Mouse (Mus musculus) granulocyte monocyte progenitor cell, adult 5-6 weeks (primary cell): ENCODE measurements around the gene H2-Ob. TPM values are rescaled to one million over a fixed set of nuclear protein-coding genes. Genes with fewer than 3 reads are reported as not detected.
A peak's percentile ranks its signal among the peaks of the same experiment; 100 is the strongest.
"Not testable (repeated sequence)": the region's sequence is repeated elsewhere in the genome, so short reads cannot be mapped to it uniquely, and the experiment has no call there.

Source experiments
- ATAC-seq: replicated peaks from 2 replicates; pipeline ENCODE4 v1.8.0; 2016; ENCODE audit warnings: mild to moderate bottlenecking, moderate TSS enrichment, inconsistent platforms; ENCODE audit not compliant: poor library complexity, severe bottlenecking
- total RNA-seq, 2 experiments: library from RNA; stranded (forward) in 1 of 2; stranded (reverse) in 1 of 2; fragments of 200-712, 200-1000 nt in 1 of 2; fragments of >200 nt in 1 of 2; fragmentation: Nextera tagmentation in 1 of 2; gene quantifications; 2 replicates each; pipeline ENCODE4 v1.2.3; 2014 to 2017

The H2-Ob gene
- total RNA-seq, 2 experiments from 2014 or later, result 2.1 to 13.9 TPM

- ATAC-seq, result no peak
These were observed 32.0 kb upstream of the H2-Ob start for GRCm38 (mm10) chr17:34206731-34207130.

- ATAC-seq, result no peak
These were observed 31.2 kb upstream of the H2-Ob start for GRCm38 (mm10) chr17:34207456-34207855.

- ATAC-seq, result no peak
These were observed 30.8 kb upstream of the H2-Ob start for GRCm38 (mm10) chr17:34207866-34208265.

- no peak for ATAC-seq
These were observed 30.3 kb upstream of the H2-Ob start for GRCm38 (mm10) chr17:34208421-34208820.

- ATAC-seq, result no peak
These were observed 29.0 kb upstream of the H2-Ob start for GRCm38 (mm10) chr17:34209680-34210079.

- ATAC-seq, result peak; percentile 83
These were observed 28.1 kb upstream of the H2-Ob start for GRCm38 (mm10) chr17:34210599-34210998.

GRCm38 (mm10) chr17:34211746-34212365 lies 26.8 kb upstream of the H2-Ob start:
- ATAC-seq, result no peak

- no peak for ATAC-seq
These were observed 24.8 kb upstream of the H2-Ob start for GRCm38 (mm10) chr17:34213936-34214335.

GRCm38 (mm10) chr17:34215176-34215575 lies 23.5 kb upstream of the H2-Ob start:
- ATAC-seq, result no peak

- ATAC-seq, result no peak
These were observed 21.3 kb upstream of the H2-Ob start for GRCm38 (mm10) chr17:34217216-34217928.

- ATAC-seq, result no peak
These were observed 20.7 kb upstream of the H2-Ob start for GRCm38 (mm10) chr17:34217986-34218385.

- ATAC-seq, result no peak
These were observed 20.0 kb upstream of the H2-Ob start for GRCm38 (mm10) chr17:34218675-34219074.

GRCm38 (mm10) chr17:34219096-34219495 lies 19.6 kb upstream of the H2-Ob start:
- not testable (repeated sequence) for ATAC-seq

GRCm38 (mm10) chr17:34219801-34220200 lies 18.9 kb upstream of the H2-Ob start:
- ATAC-seq, result not testable (repeated sequence)

GRCm38 (mm10) chr17:34220401-34220800 lies 18.3 kb upstream of the H2-Ob start:
- ATAC-seq, result not testable (repeated sequence)

- no peak for ATAC-seq
These were observed 13.9 kb upstream of the H2-Ob start for GRCm38 (mm10) chr17:34224816-34225215.

- no peak for ATAC-seq
These were observed 13.3 kb upstream of the H2-Ob start for GRCm38 (mm10) chr17:34225426-34225825.

GRCm38 (mm10) chr17:34225911-34226310 lies 12.8 kb upstream of the H2-Ob start:
- not testable (repeated sequence) for ATAC-seq

GRCm38 (mm10) chr17:34230971-34231370 lies 7.7 kb upstream of the H2-Ob start:
- not testable (repeated sequence) for ATAC-seq

GRCm38 (mm10) chr17:34232021-34232420 lies 6.7 kb upstream of the H2-Ob start:
- ATAC-seq, result not testable (repeated sequence)

GRCm38 (mm10) chr17:34234926-34235325 lies 3.8 kb upstream of the H2-Ob start:
- ATAC-seq, result peak; percentile 90

- no peak for ATAC-seq
These were observed 2.0 kb upstream of the H2-Ob start for GRCm38 (mm10) chr17:34236691-34237090.
